Mouse (Mus musculus) heart, adult 18-20 months (tissue): ENCODE data around the gene Csnk1e. TPM values are rescaled to one million over a fixed set of nuclear protein-coding genes. Genes with fewer than 3 reads are reported as not detected.

ENCODE experiments used
- microRNA-seq, 2 experiments: library from miRNA; unstranded; fragments of <30 nt; microRNA quantifications; one replicate each; pipeline ENCODE4 v1.2.0; 2022
- total RNA-seq, 2 experiments: library from RNA; stranded (reverse); gene quantifications; 2 replicates each; pipeline ENCODE4 v1.2.3; 2021

Gene Csnk1e
- total RNA-seq, 2 experiments from 2014 or later, result 40.2 to 44.3 TPM

Small RNAs within 50 kb of the gene (microRNA-seq; reads per million reads assigned to microRNA genes)
- gene Gm44302 (0 reads per million in 2 experiments), gene Mir1943 (8.3 to 9.5 reads per million in 2 experiments)

Other genes with a start within 250 kb of the Csnk1e start
- 10 to 100 TPM; 22.4 to 22.8 TPM for gene Pick1, start 226.4 kb downstream of the Csnk1e start, total RNA-seq
- 1 to 10 TPM; 1.2 to 1.3 TPM for gene Gm49486, start 226.2 kb downstream of the Csnk1e start, total RNA-seq
- gene Slc16a8, start 200.8 kb downstream of the Csnk1e start, total RNA-seq, result under 1 TPM; 0.50 to 0.64 TPM
- under 1 TPM; 0.13 to 0.25 TPM for gene Baiap2l2, start 170.0 kb downstream of the Csnk1e start, total RNA-seq
- 10 to 100 TPM in 1 of 2 experiments, 1 to 10 TPM in 1; 9.4 to 11.3 TPM for gene Pla2g6, start 127.2 kb downstream of the Csnk1e start, total RNA-seq
- gene Maff, start 108.9 kb downstream of the Csnk1e start, total RNA-seq, result 10 to 100 TPM; 12.8 to 17.6 TPM
- gene Tmem184b, start 52.0 kb downstream of the Csnk1e start, total RNA-seq, result 10 to 100 TPM; 34.8 to 36.7 TPM
- gene Kcnj4, start 49.7 kb upstream of the Csnk1e start, total RNA-seq, result 1 to 10 TPM; 1.4 to 1.5 TPM
- gene Kdelr3, start 60.8 kb upstream of the Csnk1e start, total RNA-seq, result 1 to 10 TPM; 3.3 to 4.3 TPM
- gene Ddx17, start 91.2 kb upstream of the Csnk1e start, total RNA-seq, result 10 to 100 TPM; 69.9 to 83.9 TPM
- not detected for gene Dmc1, start 149.5 kb upstream of the Csnk1e start, total RNA-seq
- under 1 TPM; 0.37 to 0.77 TPM for gene Fam227a, start 203.4 kb upstream of the Csnk1e start, total RNA-seq
- gene Cby1, start 203.6 kb upstream of the Csnk1e start, total RNA-seq, result 10 to 100 TPM; 18.7 to 23.6 TPM
- gene Tomm22, start 215.3 kb upstream of the Csnk1e start, total RNA-seq, result 100 to 1,000 TPM; 112 to 126 TPM
- gene Josd1, start 232.4 kb upstream of the Csnk1e start, total RNA-seq, result 10 to 100 TPM; 23.4 to 26.2 TPM
- 10 to 100 TPM; 26.0 to 28.8 TPM for gene Gtpbp1, start 235.3 kb upstream of the Csnk1e start, total RNA-seq